Mouse (Mus musculus): ENCODE data around the gene Slc6a8.

DNA sequence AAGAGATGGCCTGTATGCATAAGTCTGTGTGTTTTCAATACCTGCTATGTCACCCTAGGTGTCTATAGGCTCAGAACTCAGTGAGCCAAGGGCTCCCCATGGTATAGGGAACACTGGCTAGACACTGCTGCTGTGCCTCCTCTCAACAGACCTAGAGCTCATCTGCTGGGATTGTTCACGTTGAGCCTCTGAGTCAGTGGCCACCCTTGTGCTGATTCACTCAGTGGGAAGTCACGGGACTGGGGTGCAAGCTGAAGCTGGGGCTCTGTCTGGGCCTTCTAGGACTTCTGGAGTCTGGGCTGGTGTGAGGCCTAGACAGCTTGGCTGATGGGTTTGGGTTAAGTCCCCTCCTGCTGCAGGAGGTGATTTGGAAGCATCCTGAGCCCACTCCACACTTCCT, 2.3 kb downstream of the Slc6a8 start:
- TF ChIP-seq CTCF (IDR thresholded peaks at IDR 0.05; ENCODE audit: low read depth, low read length): no peak
- no peak for TF ChIP-seq POLR2A (IDR thresholded peaks at IDR 0.05; ENCODE audit: borderline replicate concordance, low read depth, low read length)

Measured in bone marrow macrophage, adult 2 months (primary cell).